Mouse (Mus musculus) limb, embryonic 14.5 days (tissue): ENCODE results near the gene Clip4. TPM values are rescaled to one million over a fixed set of nuclear protein-coding genes. Genes with fewer than 3 reads are reported as not detected.

Source experiments
- ATAC-seq: fragments of 200-750 bp; cut with Nextera tagmentation; 2 replicates; pipeline ENCODE4 v1.8.0; 2017; ENCODE audit warnings: low read depth, moderate number of reproducible peaks, moderate TSS enrichment; ENCODE audit not compliant: low FRiP score
- DNase-seq: peaks from one replicate; pipeline ENCODE4 v3.0.0-alpha.2; 2015; ENCODE audit warnings: low spot score
- H3K27ac ChIP-seq: fragments of 300-500 bp; sonication (generic); replicated peaks from 2 replicates; pipeline ENCODE4 v1.5.1; 2014; ENCODE audit warnings: low read depth, mild to moderate bottlenecking, low read length, moderate library complexity, mixed read lengths
- H3K27me3 ChIP-seq: fragments of 300-500 bp; sonication (generic); 2 replicates; pipeline ENCODE4 v1.6.1; 2014; ENCODE audit warnings: low read length, mixed read lengths; ENCODE audit not compliant: control insufficient read depth, insufficient read depth
- H3K36me3 ChIP-seq: fragments of 300-500 bp; sonication (generic); 2 replicates; pipeline ENCODE4 v1.6.1; 2014; ENCODE audit warnings: mild to moderate bottlenecking, low read length, moderate library complexity, mixed read lengths; ENCODE audit not compliant: control insufficient read depth, insufficient read depth
- H3K4me1 ChIP-seq: fragments of 300-500 bp; sonication (generic); 2 replicates; pipeline ENCODE4 v1.6.1; 2014; ENCODE audit warnings: antibody characterized with exemption, low read length, mixed read lengths; ENCODE audit not compliant: control insufficient read depth, insufficient read depth
- H3K4me2 ChIP-seq: fragments of 300-500 bp; sonication (generic); replicated peaks from 2 replicates; pipeline ENCODE4 v1.6.1; 2014; ENCODE audit warnings: low read depth, mild to moderate bottlenecking, low read length, moderate library complexity; ENCODE audit not compliant: severe bottlenecking
- H3K4me3 ChIP-seq: fragments of 300-500 bp; sonication (generic); replicated peaks from 2 replicates; pipeline ENCODE4 v1.5.1; 2014; ENCODE audit warnings: low read length
- H3K9ac ChIP-seq: fragments of 300-500 bp; sonication (generic); 2 replicates; pipeline ENCODE4 v1.6.1; 2014; ENCODE audit warnings: mild to moderate bottlenecking, low read depth, low read length, moderate library complexity; ENCODE audit not compliant: severe bottlenecking
- H3K9me3 ChIP-seq: fragments of 300-500 bp; sonication (generic); 2 replicates; pipeline ENCODE4 v1.6.1; 2016; ENCODE audit warnings: low read length; ENCODE audit not compliant: control insufficient read depth
- POLR2A ChIP-seq: fragments of 200-500 bp; IDR thresholded peaks from 2 replicates; pipeline ENCODE4 v1.8.0; 2012; ENCODE audit warnings: inconsistent platforms, mild to moderate bottlenecking, moderate library complexity, borderline replicate concordance; ENCODE audit not compliant: insufficient read depth, insufficient read length; ENCODE audit errors: extremely low read depth
- WGBS: fragments of 180-500 bp; shearing (Covaris S2); extraction: QIAGEN DNeasy Blood & Tissue Kit; methylation state at CpG from one replicate; pipeline ENCODE4 v1.1.7; 2014; 5-methylcytosine and 5-hydroxymethylcytosine counted together
- polyA plus RNA-seq, 2 experiments: library from polyadenylated mRNA; depleted of rRNA in 1 of 2; stranded (reverse) in 1 of 2; unstranded in 1 of 2; fragments of >200 nt; fragmentation: Nextera tagmentation in 1 of 2; extraction: Ambion mirVana in 1 of 2; gene quantifications; 2 replicates each; pipeline versions ENCODE4 v1.2.1 to v1.2.3; 2012 to 2014

The Clip4 gene
- polyA plus RNA-seq, 2 experiments = 9.0 to 14.7 TPM

GRCm38 (mm10) chr17:71881369-71881768, 113.1 kb downstream of the Clip4 start:
- no peaks in the 10 kb centered on the region for H3K27me3 ChIP-seq
- no peak overlapping the region for H3K4me3 ChIP-seq
- WGBS = 68% methylated on average over 6 of the region's 6 CpGs
- H3K4me2 ChIP-seq = no peak overlapping the region
- no peaks in the 10 kb centered on the region for H3K4me1 ChIP-seq
- H3K36me3 ChIP-seq = no peaks in the 10 kb centered on the region
- ATAC-seq = no peak
- H3K9me3 ChIP-seq = no peaks in the 10 kb centered on the region
- DNase-seq = no peak
- H3K9ac ChIP-seq = no peak overlapping the region
- no peak overlapping the region for H3K27ac ChIP-seq
- no peak for TF ChIP-seq POLR2A

GRCm38 (mm10) chr17:71909107-71909506, 140.8 kb downstream of the Clip4 start:
- 34% methylated on average over 3 of the region's 3 CpGs for WGBS
- Histone ChIP-seq H3K36me3 (no peaks in the 10 kb centered on the region), H3K4me3 (no peak overlapping the region), H3K27me3 (0 out of 2 replicates have a peak, but pooled peaks cover 4% of the 10 kb centered on the region), H3K4me1 (no peaks in the 10 kb centered on the region), H3K9me3 (no peaks in the 10 kb centered on the region), H3K9ac (no peak overlapping the region), H3K27ac (no peak overlapping the region), H3K4me2 (no peak overlapping the region)
- no peak for ATAC-seq
- TF ChIP-seq POLR2A = no peak
- DNase-seq = no peak

GRCm38 (mm10) chr17:71913188-71913587, 144.9 kb downstream of the Clip4 start:
- DNase-seq (no peak), ATAC-seq (no peak)
- H3K4me1 ChIP-seq = no peaks in the 10 kb centered on the region
- WGBS = 69% methylated on average over 3 of the region's 3 CpGs
- 0 out of 2 replicates have a peak, but pooled peaks cover 1% of the 10 kb centered on the region for H3K27me3 ChIP-seq
- H3K9me3 ChIP-seq = no peaks in the 10 kb centered on the region
- H3K4me3 ChIP-seq = no peak overlapping the region
- TF ChIP-seq POLR2A = no peak
- no peak overlapping the region for H3K27ac ChIP-seq
- H3K9ac ChIP-seq = no peak overlapping the region
- H3K4me2 ChIP-seq = no peak overlapping the region
- no peaks in the 10 kb centered on the region for H3K36me3 ChIP-seq

Other genes with a start within 250 kb of the Clip4 start
- 9.8 and 18.9 TPM in 2 replicates for gene Ndc80, start 241.6 kb upstream of the Clip4 start, polyA plus RNA-seq (2012; rRNA removed)
- 35.8 and 37.3 TPM in 2 replicates for gene Ndc80, start 241.6 kb upstream of the Clip4 start, polyA plus RNA-seq (2014; fragmentation: Nextera tagmentation; extraction: Ambion mirVana)
- gene Spdya, start 216.4 kb upstream of the Clip4 start, polyA plus RNA-seq (2012; rRNA removed) = 0.79 and 1.0 TPM in 2 replicates
- 1.3 and 1.5 TPM in 2 replicates for gene Spdya, start 216.4 kb upstream of the Clip4 start, polyA plus RNA-seq (2014; fragmentation: Nextera tagmentation; extraction: Ambion mirVana)
- gene Wdr43, start 152.6 kb upstream of the Clip4 start, polyA plus RNA-seq (2012; rRNA removed) = 47.2 and 57.0 TPM in 2 replicates
- gene Wdr43, start 152.6 kb upstream of the Clip4 start, polyA plus RNA-seq (2014; fragmentation: Nextera tagmentation; extraction: Ambion mirVana) = 78.8 and 82.9 TPM in 2 replicates
- 0.24 and 0.26 TPM in 2 replicates for gene Togaram2, start 95.2 kb upstream of the Clip4 start, polyA plus RNA-seq (2012; rRNA removed)
- 0.08 TPM in 2 replicates for gene Togaram2, start 95.2 kb upstream of the Clip4 start, polyA plus RNA-seq (2014; fragmentation: Nextera tagmentation; extraction: Ambion mirVana)
- 0.01 TPM in 1 of 2 replicates, not detected in the other for gene Pcare, start 15.6 kb upstream of the Clip4 start, polyA plus RNA-seq (2012; rRNA removed)
- 0.06 TPM in 1 of 2 replicates, not detected in the other for gene Pcare, start 15.6 kb upstream of the Clip4 start, polyA plus RNA-seq (2014; fragmentation: Nextera tagmentation; extraction: Ambion mirVana)